Mouse (Mus musculus) bone marrow, adult 2 months (tissue): ENCODE measurements at regions not wholly inside any gene's neighbourhood (a gene's known extent, or its start where the extent isn't known, plus 50 kb on each side); places are given as distances from the start of the nearest gene placed in this dataset.

Source experiments
- CTCF ChIP-seq: fragments of 200-500 bp; IDR thresholded peaks from 2 replicates; pipeline ENCODE4 v1.5.1; 2011; ENCODE audit warnings: low read length, control low read depth; ENCODE audit not compliant: control insufficient read depth, insufficient read depth
- POLR2A ChIP-seq: fragments of 200-500 bp; IDR thresholded peaks from 2 replicates; pipeline ENCODE4 v1.6.1; 2011; ENCODE audit warnings: low read depth, mild to moderate bottlenecking, control low read depth, low read length, borderline replicate concordance; ENCODE audit not compliant: control insufficient read depth

DNA sequence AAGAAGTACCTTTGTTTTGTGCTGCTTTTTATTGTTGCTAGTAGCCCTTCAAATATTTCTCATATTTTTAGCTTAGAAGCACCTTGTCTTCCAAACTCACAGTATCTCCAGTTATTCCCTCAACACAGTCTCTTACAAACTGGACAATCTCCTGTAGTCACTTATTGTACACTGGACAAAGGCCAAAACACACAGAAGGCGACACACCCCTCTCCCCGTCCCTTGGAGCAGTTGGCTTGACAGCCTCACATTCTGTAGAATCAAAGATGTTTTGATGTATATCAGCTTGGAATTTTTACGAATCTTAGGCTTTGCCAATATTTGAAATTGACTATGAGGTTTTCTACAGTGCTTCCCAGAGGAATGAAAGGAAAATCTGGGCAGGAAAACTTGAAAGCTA is 309.8 kb upstream of the Gm5148 start:
- TF ChIP-seq CTCF (no peak), POLR2A (no peak)
